Mouse (Mus musculus) liver, postnatal 0 days (tissue): ENCODE measurements at regions not wholly inside any gene's neighbourhood (a gene's known extent, or its start where the extent isn't known, plus 50 kb on each side); places are given as distances from the start of the nearest gene placed in this dataset.

Experiments used
- CTCF ChIP-seq: sonication (generic); IDR thresholded peaks from 2 replicates; pipeline ENCODE4 v1.5.1; 2016; ENCODE audit warnings: antibody characterized with exemption, low read depth
- EP300 ChIP-seq: IDR thresholded peaks from 2 replicates; pipeline ENCODE4 v1.6.1; 2016; ENCODE audit warnings: antibody characterized with exemption, low read depth, mild to moderate bottlenecking

DNA sequence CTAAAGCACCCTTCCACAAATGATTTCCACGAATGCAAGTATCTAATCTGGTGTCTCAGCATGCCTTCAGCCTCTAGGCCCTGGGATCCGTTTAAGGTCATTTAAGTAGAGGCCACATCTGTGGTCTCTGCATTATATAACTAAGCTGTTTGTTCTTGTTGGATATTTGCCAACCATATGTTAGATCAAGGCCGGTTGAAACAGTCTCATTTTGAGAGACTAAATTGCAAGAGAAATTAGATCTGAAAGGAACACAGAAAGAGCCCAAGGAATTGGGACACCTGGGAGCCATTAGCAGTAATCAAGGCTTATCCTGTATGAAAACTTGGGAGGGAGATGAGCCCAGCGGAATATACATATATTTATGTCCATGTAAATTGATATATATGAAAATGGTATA is 96.6 kb upstream of the Cnot2 start:
- TF ChIP-seq CTCF, result no peak
- TF ChIP-seq EP300, result no peak
